Mouse (Mus musculus) stomach, adult 2 months (tissue): ENCODE results near the gene Ier5l. TPM values are rescaled to one million over a fixed set of nuclear protein-coding genes. Genes with fewer than 3 reads are reported as not detected.

Source experiments
- polyA plus RNA-seq: library from polyadenylated mRNA; depleted of rRNA; stranded (reverse); fragments of >200 nt; gene quantifications from 2 replicates; pipeline ENCODE4 v1.2.3, GENCODE M21; 2012; rRNA removed

The Ier5l gene
- 14.5 and 26.0 TPM in 2 replicates for polyA plus RNA-seq

GRCm38 (mm10) chr2:30474039-30474438 lies at the start of gene Ier5l:
Ier5l (minus strand) TSS chr2:30474219.

Other genes with a start within 250 kb of the Ier5l start
- 16.7 and 17.1 TPM in 2 replicates for gene Lrrc8a, start 236.5 kb downstream of the Ier5l start, polyA plus RNA-seq
- 0.39 and 0.74 TPM in 2 replicates for gene Gm28035, start 233.7 kb downstream of the Ier5l start, polyA plus RNA-seq
- gene Phyhd1, start 208.0 kb downstream of the Ier5l start, polyA plus RNA-seq = 9.1 and 10.5 TPM in 2 replicates
- gene Gm28038, start 193.2 kb downstream of the Ier5l start, polyA plus RNA-seq = not detected in 2 replicates
- 7.8 and 8.3 TPM in 2 replicates for gene Dolk, start 187.9 kb downstream of the Ier5l start, polyA plus RNA-seq
- gene Nup188, start 187.8 kb downstream of the Ier5l start, polyA plus RNA-seq = 21.4 and 24.0 TPM in 2 replicates
- gene Sh3glb2, start 114.9 kb downstream of the Ier5l start, polyA plus RNA-seq = 184 and 205 TPM in 2 replicates
- 21.6 and 21.8 TPM in 2 replicates for gene Miga2, start 110.0 kb downstream of the Ier5l start, polyA plus RNA-seq
- 80.1 and 92.9 TPM in 2 replicates for gene Dolpp1, start 82.0 kb downstream of the Ier5l start, polyA plus RNA-seq
- gene Crat, start 58.4 kb downstream of the Ier5l start, polyA plus RNA-seq = 91.8 and 106 TPM in 2 replicates
- gene Ptpa, start 58.2 kb downstream of the Ier5l start, polyA plus RNA-seq = 77.8 and 80.4 TPM in 2 replicates
- gene Cstad, start 120.8 kb upstream of the Ier5l start, polyA plus RNA-seq = not detected in 2 replicates